Mouse (Mus musculus) brain, embryonic 14.5 days (tissue): Measurements from ENCODE around the gene Prkar2a.

Experiments used
- CTCF ChIP-seq: fragments of 200-500 bp; IDR thresholded peaks from 2 replicates; pipeline ENCODE4 v1.5.1; 2012; ENCODE audit warnings: inconsistent platforms, mild to moderate bottlenecking, moderate library complexity, borderline replicate concordance; ENCODE audit not compliant: insufficient read depth, insufficient read length; ENCODE audit errors: extremely low read depth
- POLR2A ChIP-seq: fragments of 200-500 bp; IDR thresholded peaks from 2 replicates; pipeline ENCODE4 v1.6.1; 2012; ENCODE audit warnings: mild to moderate bottlenecking, inconsistent platforms, borderline replicate concordance; ENCODE audit not compliant: poor library complexity, insufficient read depth, insufficient read length, severe bottlenecking; ENCODE audit errors: extremely low read depth

- TF ChIP-seq POLR2A (no peak), CTCF (no peak)
Observed at GRCm38 (mm10) chr9:108689106-108689505, at the start of gene Prkar2a.
